Mouse (Mus musculus) left cerebral cortex, adult 11 months (tissue): ENCODE results near the gene Amtn.
"Not testable (repeated sequence)": the region's sequence is repeated elsewhere in the genome, so short reads cannot be mapped to it uniquely, and the experiment has no call there.

Source experiments
- DNase-seq: peaks from one replicate; pipeline ENCODE4 v3.0.0; 2022; ENCODE audit warnings: low spot score

The Amtn gene

GRCm38 (mm10) chr5:88375808-88376207, at the start of gene Amtn:
Gene Amtn (plus strand): TSS chr5:88376108.
- DNase-seq = no peak

- DNase-seq = not testable (repeated sequence)
These were observed 27.4 kb upstream of the Amtn start for GRCm38 (mm10) chr5:88348533-88348932.

- peak; percentile 17 for DNase-seq
These were observed 11.1 kb upstream of the Amtn start for GRCm38 (mm10) chr5:88364768-88365167.

GRCm38 (mm10) chr5:88366886-88367285, 9.0 kb upstream of the Amtn start:
- DNase-seq = no peak

- DNase-seq = no peak
These were observed 5.2 kb upstream of the Amtn start for GRCm38 (mm10) chr5:88370578-88371232.

GRCm38 (mm10) chr5:88372563-88372962, 3.3 kb upstream of the Amtn start:
- no peak for DNase-seq

GRCm38 (mm10) chr5:88391960-88392359, 16.1 kb downstream of the Amtn start:
- DNase-seq = not testable (repeated sequence)

- no peak for DNase-seq
These were observed 22.7 kb downstream of the Amtn start for GRCm38 (mm10) chr5:88398581-88398980.

GRCm38 (mm10) chr5:88399849-88400248, 23.9 kb downstream of the Amtn start:
- DNase-seq = peak; percentile 9

- DNase-seq = no peak
These were observed 25.6 kb downstream of the Amtn start for GRCm38 (mm10) chr5:88401464-88401863.

- no peak for DNase-seq
These were observed 44.6 kb downstream of the Amtn start for GRCm38 (mm10) chr5:88420319-88421065.

GRCm38 (mm10) chr5:88424892-88425291, 49.0 kb downstream of the Amtn start:
- peak; percentile 7 for DNase-seq

- DNase-seq = no peak
These were observed 50.8 kb downstream of the Amtn start for GRCm38 (mm10) chr5:88426753-88427152.
